Mouse (Mus musculus) heart, adult 11 months (tissue): ENCODE results near the gene Dnase1l1.

Experiments used
- DNase-seq: peaks from one replicate; pipeline ENCODE4 v3.0.0; 2022

Gene Dnase1l1

DNA sequence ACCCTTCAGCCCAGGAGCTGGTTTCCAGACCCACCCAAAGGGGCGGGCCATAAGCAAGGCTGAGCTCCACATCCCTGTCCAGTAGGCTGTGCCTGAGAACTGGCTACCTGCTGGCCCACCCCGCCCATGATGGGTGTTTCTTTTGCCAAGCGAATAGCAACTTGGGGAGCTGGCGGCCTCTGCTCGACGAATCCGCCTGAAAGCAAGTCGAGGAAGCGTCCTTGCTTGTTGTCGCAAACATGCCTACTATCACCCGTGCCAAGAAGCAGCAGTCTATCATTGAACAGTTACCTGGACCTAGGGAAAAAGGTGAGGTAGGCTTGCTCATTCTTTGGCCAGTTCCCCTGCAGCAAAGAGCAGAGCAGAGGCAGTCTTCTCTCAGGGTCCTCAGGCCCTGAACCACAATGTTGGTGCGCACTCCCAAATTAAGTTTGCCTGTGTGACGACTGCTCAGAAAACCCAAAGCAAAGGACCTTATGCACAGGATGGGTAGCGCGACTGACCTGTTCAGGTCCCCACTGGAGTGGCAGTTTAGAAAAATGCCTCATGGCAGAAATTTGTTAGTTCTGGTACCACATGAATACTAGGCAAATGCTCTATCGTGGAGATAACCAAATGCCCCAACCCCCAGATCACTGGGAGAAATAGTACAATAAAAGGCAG is at the start of gene Dnase1l1, which contains the start of gene Taz:
Gene Dnase1l1 (minus strand): TSS at position 606 of the 663 bp plus-strand sequence.
Gene Taz (plus strand): TSS at position 181 of the 663 bp plus-strand sequence.
- DNase-seq, result peak; percentile 99

DNA sequence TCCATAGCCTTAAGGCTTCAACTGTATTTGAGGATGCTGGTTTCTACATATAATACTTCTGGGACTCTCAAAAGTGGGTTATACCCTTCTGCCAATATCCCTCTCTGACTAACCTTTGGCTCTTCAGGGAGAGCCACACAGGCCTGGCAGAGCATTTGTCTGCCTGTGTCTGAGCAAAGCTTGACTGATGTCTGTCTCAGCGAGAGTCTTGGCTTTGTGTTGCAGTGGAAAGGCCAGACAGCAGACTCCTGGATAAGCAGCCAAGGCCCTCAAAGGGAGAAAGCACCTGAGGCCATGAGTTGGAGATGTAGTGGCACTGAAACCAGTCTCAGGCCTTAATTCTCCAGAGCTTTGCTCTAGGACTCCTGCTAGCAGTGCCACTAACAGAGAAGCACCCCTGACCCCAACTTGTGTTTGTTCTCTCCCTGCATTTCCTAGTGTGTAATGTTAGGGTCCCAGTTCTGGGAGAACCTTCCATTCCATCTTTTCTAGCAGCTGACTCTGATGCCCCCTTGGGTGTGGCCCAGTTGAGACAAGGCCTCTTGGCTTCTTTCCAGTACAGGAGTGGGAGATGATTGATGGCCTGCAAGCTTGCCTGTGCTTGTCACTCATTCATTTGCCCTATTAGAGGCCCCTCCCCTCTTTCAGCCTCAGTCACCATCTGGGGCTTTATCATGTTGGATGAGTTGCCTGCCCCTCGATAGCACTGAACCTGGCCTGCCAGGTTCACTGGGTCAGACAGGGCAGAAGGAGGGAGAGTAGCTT is 48.2 kb upstream of the Dnase1l1 start:
- peak; percentile 25 for DNase-seq

DNA sequence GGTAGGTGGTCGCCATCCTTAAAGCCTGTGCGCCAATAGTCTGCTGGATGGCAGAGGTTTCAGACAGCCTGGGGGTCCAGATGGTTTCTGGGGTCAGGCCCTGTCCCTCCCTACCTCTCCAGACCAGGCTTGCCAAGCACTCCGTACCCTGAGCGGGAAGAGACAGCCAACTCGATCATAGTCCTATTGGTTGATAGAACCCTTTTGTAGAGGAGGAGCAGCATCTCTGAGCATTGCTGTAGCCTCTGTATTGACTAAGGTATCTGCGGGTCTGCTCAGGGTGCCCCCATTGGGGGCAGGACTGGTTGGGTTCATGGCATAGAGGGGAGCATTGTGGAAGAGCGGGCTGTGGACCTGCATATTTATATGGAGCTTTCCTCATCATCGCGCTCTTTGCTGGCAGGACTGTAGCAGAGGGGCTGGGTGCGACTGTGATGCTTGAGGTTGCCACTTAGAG is 47.1 kb upstream of the Dnase1l1 start:
- no peak for DNase-seq

- peak; percentile 97 for DNase-seq
Measured at GRCm38 (mm10) chrX:74328725-74329161, 46.6 kb upstream of the Dnase1l1 start, which contains the start of gene Plxna3. Gene Plxna3 (plus strand): TSS chrX:74329066.

GRCm38 (mm10) chrX:74312540-74313464 is 30.7 kb upstream of the Dnase1l1 start, which contains the start of gene Fam50a:
Gene Fam50a (plus strand): TSS chrX:74313033.
- DNase-seq, result peak; percentile 99

GRCm38 (mm10) chrX:74304867-74305700 is 22.9 kb upstream of the Dnase1l1 start, which contains the start of gene Gdi1:
Gene Gdi1 (plus strand): TSS chrX:74304998.
- peak; percentile 98 for DNase-seq

DNA sequence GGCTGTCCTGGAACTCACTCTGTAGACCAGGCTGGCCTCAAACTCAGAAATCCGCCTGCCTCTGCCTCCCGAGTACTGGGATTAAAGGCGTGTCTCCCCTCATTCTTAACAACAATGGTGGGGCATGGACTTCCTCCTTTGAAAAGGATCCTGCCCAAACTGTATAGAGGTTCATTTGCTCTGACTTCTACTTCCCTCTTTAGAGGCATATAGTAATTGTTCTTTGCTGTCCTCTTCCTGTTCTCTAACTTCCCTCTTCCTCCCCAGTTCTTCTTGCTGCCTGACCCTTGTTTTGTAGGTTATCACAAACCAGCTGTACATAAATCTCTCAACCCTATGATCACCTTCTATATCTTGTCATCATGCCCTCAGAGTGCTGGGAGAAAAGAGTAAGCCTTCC is 17.6 kb upstream of the Dnase1l1 start:
- DNase-seq, result no peak

DNA sequence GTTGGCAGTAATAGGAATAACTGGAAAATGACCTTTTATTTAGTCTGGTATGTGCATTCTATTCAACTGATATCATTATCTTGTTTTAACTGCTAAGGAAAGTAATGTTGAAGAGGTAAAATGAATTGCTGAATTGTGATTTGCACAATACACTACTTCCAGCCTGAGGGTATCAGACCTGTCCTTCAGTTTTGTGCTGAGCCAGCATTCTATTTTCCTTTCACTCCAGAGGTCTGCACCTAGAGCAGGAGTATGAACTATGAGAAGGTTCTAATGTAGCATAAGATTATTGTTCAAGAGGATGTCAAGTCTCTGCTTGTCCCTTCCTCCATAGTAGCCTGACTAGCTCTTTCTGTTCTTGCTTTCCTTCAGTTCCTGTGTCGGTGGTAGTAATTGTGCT is 16.2 kb upstream of the Dnase1l1 start:
- DNase-seq, result no peak

GRCm38 (mm10) chrX:74296538-74297448 is 14.7 kb upstream of the Dnase1l1 start, which contains the start of gene Atp6ap1:
Gene Atp6ap1 (plus strand): TSS chrX:74297097.
- DNase-seq, result peak; percentile 100

- DNase-seq, result no peak
Measured at GRCm38 (mm10) chrX:74293431-74293830, 11.3 kb upstream of the Dnase1l1 start.

- DNase-seq, result no peak
Measured at GRCm38 (mm10) chrX:74283092-74283437, 928 bp upstream of the Dnase1l1 start.

- peak; percentile 99 for DNase-seq
Measured at GRCm38 (mm10) chrX:74282395-74283091, 406 bp upstream of the Dnase1l1 start.

DNA sequence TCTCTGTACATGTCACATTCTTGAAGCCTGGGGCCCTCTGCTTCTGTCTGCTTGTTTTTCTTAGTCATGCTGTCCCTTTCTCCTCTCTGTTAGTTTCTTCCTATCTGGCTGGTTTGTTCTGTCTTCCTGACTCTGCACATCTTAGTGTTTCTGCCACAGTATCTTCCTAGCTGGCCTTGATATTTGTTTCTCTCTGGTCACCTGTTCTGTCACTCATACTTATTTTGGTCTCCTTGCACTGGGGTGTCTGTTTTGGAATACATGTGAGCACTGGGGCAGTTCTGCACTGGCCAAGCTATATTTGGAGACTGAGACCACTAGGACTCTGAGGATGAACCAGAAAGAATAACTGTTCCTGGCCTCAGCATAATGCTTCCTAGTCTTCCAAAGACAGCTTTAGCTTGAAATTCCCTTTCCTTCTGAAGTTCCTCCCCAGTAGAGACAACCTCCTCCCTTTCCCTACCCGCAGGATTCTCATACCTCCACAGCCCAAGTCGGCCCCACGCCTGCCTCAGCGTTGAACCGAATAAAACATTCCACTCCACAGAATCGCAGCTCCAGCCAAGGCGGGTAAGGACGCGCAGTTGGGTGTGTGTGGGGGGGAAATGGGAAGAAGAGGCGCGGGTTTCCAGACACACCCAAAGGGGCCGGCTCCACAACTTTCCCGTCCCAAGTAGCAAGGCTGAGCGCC is 951 bp downstream of the Dnase1l1 start:
- DNase-seq, result no peak

GRCm38 (mm10) chrX:74277916-74278315 is 4.2 kb downstream of the Dnase1l1 start:
- peak; percentile 61 for DNase-seq

- DNase-seq, result peak; percentile 81
Measured at GRCm38 (mm10) chrX:74273422-74274322, 8.5 kb downstream of the Dnase1l1 start.

- peak; percentile 94 for DNase-seq
Measured at GRCm38 (mm10) chrX:74270902-74271551, 11.1 kb downstream of the Dnase1l1 start.

DNA sequence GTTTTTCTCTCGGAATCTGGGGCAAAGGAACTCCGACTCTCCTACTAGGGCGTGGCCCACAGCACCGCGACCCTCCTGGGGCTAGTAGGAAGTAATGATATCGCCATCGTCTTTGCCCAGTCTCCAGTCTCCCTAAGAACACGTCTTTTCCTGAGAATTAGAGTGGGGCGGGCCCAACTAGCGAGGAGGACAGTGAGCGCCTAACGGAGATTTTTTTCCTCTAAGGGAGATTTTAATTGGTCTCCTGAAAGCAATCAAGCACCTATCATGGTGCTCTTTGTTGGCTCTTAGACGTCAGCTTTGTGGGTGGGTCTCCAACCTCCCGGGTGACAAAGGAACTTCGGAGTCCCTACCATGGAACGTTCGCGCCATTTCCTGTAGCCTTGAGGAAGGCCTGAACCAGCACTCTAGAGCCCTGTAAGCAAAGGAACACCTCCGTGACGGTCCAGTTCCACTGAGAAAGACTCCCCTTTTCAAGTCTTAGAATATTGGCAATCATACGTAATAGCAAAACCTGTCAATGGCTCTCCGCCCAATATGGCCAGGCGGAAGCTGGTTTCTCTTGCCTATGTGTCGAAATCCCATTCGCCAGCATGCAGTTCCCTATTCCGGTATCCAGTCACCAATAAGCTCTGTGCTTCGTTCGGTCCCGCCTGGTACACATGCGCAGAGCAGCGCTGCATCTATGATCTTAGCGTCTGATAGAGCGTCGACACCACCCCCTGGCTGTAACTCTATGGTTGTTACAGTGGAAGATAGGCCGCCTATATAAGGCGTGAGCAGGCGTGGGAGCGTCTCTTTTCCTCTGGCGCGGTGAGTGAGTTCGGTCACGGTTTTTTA is 11.9 kb downstream of the Dnase1l1 start, which contains the start of gene Rpl10:
Gene Rpl10 (plus strand): TSS at position 751 of the 840 bp plus-strand sequence.
- peak; percentile 100 for DNase-seq
